Mouse (Mus musculus) induced T-regulatory cell, adult 2 months (primary cell): Measurements from ENCODE around the gene Dennd1a.
A peak's percentile ranks its signal among the peaks of the same experiment; 100 is the strongest.

ENCODE experiments used
- DNase-seq: peaks from one replicate; pipeline ENCODE4 v3.0.0-alpha.2; 2012; ENCODE audit warnings: low read depth

Dennd1a gene

GRCm38 (mm10) chr2:38164326-38165035 is 122.7 kb downstream of the Dennd1a start:
- DNase-seq = peak; percentile 35

GRCm38 (mm10) chr2:38162486-38162885 is 124.7 kb downstream of the Dennd1a start:
- no peak for DNase-seq

DNA sequence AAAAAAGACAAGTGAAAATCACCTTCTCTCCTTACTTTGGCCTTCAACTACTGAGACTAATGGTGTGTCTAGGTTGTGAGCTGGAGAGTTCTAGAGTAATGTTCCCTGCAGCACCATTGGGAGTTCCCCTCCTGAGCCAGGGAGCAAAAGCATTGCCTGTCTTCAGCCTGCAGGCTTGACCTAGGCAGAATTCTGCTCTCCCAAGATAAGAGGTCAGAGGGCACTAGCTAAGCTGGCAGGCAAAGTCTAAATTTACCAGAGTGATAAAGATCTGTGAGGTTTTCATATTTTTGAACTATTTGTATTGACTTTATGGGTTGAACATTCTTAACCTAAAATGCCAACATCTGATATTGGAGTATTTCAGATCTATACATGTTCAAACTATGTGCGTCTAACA is 125.7 kb downstream of the Dennd1a start:
- no peak for DNase-seq

- no peak for DNase-seq
Observed at GRCm38 (mm10) chr2:38159736-38160135, 127.5 kb downstream of the Dennd1a start.

DNA sequence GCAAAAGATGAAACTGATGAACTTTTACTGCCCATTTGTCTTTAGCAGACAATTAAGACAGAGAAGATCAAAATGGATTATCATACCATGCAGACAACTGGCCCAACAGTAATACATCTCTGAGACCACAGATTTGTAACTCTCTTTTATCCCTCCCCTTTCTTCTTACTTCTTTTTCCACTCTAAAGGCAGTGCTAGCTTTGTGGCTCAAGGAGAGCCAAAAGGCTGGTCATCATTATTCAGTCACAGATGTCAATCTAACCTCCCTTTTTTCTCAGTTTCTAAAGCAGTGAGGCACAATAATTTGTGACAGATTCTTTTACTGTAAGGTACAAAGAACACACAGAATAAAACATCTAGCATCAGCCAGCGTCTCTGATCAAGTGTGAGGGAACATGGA is 130.2 kb downstream of the Dennd1a start:
- no peak for DNase-seq

- no peak for DNase-seq
Observed at GRCm38 (mm10) chr2:38156001-38156400, 131.2 kb downstream of the Dennd1a start.

DNA sequence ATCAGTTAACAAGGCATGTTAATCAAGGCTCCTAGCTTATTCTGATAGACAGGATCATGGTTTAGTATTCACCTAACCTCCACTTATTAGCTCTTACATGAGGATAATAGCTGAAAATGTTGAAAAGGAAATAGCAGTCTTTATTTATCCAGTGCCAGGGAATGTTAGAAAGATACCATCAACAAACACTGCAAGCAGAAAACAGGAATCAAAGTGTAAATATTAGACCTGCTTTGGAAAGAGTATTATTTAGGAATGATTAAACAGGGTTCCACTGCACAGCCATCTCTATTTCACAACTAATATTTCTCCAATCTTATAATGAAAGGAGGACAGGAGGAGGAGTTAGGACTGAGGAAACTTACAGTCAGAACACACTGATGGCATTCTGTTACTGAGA is 142.4 kb downstream of the Dennd1a start:
- DNase-seq = no peak

DNA sequence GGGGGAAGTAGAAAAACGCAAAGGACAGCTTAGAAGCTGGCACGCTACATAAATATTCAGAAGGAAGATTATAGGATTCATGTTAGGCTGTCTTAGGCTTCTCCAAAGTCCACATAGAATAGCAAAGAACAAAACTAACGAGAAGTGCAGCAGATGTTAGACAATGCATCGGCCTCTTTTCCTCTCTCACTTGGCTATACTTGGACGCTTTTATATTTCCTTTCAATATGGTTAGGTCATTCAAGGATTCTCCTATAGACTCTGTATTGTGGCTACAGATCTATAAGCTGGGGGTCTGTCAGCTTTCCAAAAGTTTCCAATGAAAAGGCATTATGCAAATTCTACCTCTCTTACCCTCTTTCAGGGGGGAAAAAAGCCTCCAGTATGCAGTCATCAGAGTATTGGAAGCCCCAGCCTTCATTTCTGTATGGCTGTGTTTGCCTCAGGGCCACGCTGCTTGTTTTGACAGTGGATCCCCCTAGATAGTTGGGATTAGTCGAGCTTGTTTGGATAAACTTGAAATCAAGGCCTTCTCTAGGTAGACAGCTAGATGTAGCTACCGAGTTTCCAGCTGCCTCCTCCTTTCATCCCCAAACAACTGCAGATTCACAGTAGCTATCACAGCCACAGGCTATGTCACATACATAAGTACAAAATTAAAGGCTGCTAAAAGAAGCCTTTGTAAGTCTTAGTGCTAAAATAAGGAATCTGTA is 143.0 kb downstream of the Dennd1a start:
- DNase-seq = no peak

- DNase-seq = no peak
Observed at GRCm38 (mm10) chr2:38142905-38143304, 144.3 kb downstream of the Dennd1a start.

GRCm38 (mm10) chr2:38142210-38142609 is 145.0 kb downstream of the Dennd1a start:
- no peak for DNase-seq

DNA sequence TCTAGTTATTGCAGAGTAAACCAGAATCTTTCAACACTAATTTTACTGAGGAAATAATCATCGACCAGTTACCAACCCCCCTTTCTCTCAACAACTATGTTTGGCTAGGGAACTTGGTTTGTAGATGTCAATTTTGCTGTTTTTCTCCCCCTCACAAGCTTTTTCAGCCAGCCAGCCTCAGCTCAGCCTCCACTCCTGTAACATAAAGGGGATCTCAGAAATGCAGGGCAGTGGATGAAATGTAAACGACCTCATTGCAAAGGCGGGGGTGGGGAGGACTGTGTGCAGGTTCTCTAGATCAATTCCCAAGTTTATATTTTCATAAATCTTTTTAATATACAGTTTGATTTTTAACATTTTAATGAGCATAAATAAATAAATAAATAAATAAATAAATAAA is 147.7 kb downstream of the Dennd1a start:
- DNase-seq = no peak

GRCm38 (mm10) chr2:38137086-38137485 is 150.1 kb downstream of the Dennd1a start:
- DNase-seq = no peak

DNA sequence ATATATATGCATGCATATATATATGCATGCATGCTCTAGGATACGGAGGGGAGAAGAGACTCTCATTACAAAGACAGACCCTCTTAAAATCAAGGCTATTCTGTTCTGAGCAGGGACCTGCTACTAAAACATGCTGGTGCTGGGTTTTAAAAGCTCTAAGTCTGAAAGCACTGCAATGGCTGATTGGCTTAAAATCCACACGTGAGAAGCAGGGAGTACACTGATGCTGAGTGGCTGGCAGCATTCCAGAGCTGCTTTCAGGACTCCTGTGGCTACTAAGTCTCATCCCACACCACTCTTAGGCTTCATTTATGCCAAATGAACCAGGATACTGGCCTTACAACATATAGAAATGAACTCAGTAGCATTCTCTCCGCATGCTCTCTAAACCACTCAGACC is 151.8 kb downstream of the Dennd1a start:
- no peak for DNase-seq

DNA sequence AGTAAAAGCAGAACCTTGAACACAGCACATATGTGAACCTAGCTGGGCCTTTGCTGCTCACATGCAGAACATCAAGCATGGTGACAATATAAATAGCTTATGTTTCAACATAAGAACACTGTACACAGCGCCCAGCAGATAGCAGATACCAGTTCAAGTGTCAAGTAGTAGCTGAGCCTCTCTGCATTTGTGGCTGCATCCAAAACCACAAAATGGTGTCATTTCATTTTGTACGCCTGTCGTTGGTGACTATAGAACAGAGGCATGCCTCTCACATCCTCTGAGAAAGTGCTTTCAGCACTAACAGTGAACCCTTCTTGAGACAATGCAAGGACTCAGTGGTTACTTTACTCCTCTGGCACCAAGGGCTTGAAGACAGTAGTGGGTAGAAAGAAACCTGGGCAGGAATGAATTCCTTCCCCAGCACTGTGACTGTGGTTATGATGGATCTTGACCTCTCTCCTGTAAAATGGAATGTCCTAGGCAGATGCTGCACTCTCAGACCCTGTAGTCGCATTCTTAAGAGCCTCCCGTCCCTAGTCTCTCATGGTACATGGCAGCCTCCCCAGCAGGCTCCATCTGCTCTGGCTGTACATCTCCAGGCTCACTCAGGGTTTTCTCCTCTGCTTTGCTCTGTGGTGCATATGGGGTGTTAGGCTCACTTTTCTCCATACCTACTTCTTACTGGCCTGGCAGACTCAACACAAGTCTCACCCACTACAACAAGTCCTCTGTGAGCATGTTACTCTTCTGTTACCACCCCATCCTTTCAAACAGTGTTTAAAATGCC is 154.0 kb downstream of the Dennd1a start:
- no peak for DNase-seq

DNA sequence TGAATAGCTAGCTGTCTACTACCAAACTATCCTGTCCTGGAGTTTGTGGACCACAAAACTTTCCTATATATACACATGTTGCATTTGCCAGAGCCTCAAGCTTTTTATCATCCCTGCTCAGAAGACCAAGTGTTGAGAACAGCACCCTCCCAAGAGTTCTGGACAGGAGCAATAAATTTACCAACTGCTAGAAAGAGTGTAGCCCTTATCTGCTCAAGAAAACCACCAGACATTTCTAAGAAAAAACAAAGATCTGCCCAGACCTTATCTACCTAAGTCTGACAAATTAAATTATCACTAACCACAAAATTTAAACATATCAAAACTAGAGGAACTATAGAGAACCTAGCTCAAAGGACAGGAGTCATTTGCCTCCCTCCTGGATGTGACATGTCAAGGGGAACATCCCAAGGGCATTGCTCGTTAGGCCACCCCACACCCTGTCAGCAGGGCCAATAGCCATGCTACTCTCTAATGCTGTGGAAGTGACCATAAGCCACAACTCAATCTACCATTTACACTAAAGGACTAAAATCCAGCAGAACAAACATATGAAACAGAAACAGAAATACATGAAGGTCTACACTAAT is 154.9 kb downstream of the Dennd1a start:
- DNase-seq = no peak

DNA sequence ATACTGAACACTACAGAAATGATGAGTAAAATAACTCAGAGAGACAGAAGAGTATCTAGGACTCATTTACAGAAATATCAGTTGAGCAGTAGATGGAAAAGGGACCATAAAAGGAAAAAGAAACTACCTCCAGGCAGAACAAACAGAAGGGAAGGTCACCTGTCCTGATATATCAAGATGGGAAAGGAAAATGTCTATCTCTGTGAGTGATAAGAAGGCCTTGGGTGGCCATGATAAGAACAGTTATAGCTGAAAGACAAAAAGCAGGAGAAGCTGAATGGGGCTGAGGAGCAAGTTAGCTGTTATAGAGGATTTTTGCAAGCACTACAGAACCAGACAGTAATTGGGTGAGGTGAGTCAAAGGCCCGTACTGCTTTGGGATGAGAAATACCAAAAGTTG is 155.7 kb downstream of the Dennd1a start:
- DNase-seq = no peak

DNA sequence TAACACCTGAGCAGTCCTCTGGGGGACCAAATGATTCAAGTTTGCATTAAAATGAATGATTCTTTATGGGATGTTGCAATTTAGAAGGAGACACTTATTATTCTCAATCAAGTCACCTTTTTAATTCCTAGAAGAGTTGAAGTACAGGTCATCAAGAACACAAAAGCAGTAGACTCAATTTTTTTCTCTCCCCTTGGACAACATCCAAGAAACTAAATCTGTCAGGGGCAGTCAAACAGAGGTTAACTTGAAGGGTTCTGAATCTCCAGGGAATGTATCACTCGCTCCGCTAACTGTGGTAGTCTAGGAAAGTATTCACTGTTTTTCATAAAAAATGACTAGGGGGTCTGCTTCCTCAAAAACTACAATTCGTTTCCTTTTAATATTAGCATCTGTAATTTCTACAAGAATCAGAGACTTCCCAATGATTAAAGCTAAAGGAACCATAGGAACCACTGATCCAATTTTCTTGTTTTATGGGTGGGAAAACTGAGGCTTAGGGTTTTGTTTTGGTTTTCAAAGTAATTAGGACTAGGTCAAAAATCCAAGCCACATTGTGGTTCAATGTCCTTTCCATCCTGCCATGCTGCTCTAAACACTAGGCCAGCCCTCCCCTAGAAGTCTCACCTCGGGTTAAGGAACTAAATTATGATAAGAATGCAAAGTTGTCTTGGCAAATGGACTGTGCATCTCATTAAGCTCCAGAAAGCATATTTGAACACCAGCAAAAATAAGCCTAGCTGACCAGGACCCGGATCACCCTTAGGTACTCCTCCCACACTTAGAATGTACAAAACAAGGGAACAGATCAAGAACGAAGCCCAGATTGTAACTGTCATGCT is 157.0 kb downstream of the Dennd1a start:
- DNase-seq = no peak

GRCm38 (mm10) chr2:38126383-38126732 is 160.8 kb downstream of the Dennd1a start:
- no peak for DNase-seq

DNA sequence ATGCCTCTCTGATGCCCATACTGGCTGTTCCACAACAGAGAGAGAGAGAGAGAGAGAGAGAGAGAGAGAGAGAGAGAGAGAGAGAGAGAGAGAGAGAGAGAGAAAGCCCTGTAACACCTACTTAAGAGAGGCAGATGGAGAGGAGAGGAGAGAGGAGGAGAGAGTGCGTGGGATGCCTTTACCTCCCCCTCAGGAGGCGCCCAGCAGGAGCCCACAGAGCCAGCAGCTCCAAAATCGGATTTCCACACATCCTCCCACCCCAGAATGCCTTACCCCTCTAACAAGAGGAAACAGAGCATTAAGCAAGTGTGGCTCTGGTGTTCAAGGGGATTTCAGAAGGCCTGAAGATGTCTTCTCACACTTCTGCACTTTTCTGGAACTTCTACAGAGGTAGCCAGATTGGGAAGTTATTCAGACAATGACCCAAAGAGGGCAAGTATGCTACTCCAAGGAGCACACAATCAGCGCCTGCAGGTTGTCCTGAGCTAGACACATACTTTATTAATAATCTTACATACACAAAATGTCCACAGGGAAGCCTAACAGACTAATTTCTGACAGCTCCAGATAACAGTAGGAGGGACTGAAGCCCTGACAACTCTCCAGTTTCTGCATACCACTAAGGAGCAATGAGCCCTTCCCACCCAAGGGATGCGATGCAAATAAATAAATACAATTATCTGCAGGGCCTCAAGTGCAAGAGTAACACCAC is 161.4 kb downstream of the Dennd1a start:
- no peak for DNase-seq

- DNase-seq = no peak
Observed at GRCm38 (mm10) chr2:38124727-38125126, 162.5 kb downstream of the Dennd1a start.

- no peak for DNase-seq
Observed at GRCm38 (mm10) chr2:38115000-38115399, 172.2 kb downstream of the Dennd1a start.
